ENCODE assay signal across 8 mouse cellular contexts in the genomic region with DNA sequence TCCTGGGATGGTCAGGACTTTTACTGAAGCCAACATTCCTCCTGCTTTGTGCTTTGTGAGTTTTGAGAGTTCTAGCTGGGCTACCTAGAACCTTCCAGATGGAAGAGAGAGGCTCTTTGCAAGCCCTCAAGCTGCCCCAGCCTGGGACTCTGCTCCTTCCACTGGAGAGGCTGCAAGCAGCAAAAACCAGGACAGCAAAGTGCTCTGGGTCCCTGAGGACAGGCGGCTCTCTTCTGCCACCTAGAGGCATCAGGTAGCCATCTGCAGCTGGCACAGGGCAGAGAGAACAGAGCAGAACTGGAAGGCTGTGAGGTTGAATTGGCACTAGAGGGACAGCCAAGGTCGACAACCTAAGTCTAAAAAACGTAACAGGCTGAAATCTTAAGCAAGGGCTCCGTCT. TPM values are rescaled to one million over a fixed set of nuclear protein-coding genes. Genes with fewer than 3 reads are reported as not detected.
A peak's percentile ranks its signal among the peaks of the same experiment; 100 is the strongest.
DNase-seq lines count a peak whose midpoint lies in the region; ATAC-seq and TF ChIP-seq lines count a peak whose summit lies in the region.

No protein-coding gene starts in this region.

- peak; percentile 75 for DNase-seq in forebrain, postnatal 0 days
- DNase-seq in adrenal gland, adult 18-20 months (ENCODE audit: low spot score in 2 of 2) = peak; percentile 54 to 59
- peak; percentile 58 to 68 for DNase-seq in heart, postnatal 36 days
- peak; percentile 74 to 75 for DNase-seq in left cerebral cortex, adult 18-20 months (ENCODE audit: low spot score in 2 of 2)
- peak; percentile 42 to 67 for DNase-seq in spleen, postnatal 14 days (ENCODE audit: low spot score in 2 of 2)

- no peak overlapping the region for H3K9ac ChIP-seq in forebrain, postnatal 0 days
- H3K9ac ChIP-seq in forebrain, embryonic 12.5 days = no peak overlapping the region

- no peaks in the 10 kb centered on the region for H3K4me1 ChIP-seq in forebrain, postnatal 0 days (ENCODE audit: insufficient read depth)
- no peaks in the 10 kb centered on the region for H3K4me1 ChIP-seq in forebrain, embryonic 12.5 days
- H3K4me1 ChIP-seq in cortical plate, adult 2 months (ENCODE audit: control insufficient read depth, insufficient read depth, low read length) = no peaks in the 10 kb centered on the region

- peak; percentile 89 for TF ChIP-seq CTCF in forebrain, postnatal 0 days (IDR thresholded peaks at IDR 0.05; ENCODE audit: low read depth)
- peak; percentile 89 for TF ChIP-seq CTCF in cortical plate, adult 2 months (IDR thresholded peaks at IDR 0.05; ENCODE audit: extremely low read depth, insufficient read depth, low read length)

- no peak overlapping the region for H3K27ac ChIP-seq in forebrain, postnatal 0 days (ENCODE audit: low read depth, low read length)
- no peak overlapping the region for H3K27ac ChIP-seq in forebrain, embryonic 12.5 days
- no peak overlapping the region for H3K27ac ChIP-seq in cortical plate, adult 2 months (ENCODE audit: insufficient read depth, low read length)

- no peak overlapping the region for H3K4me2 ChIP-seq in forebrain, postnatal 0 days (ENCODE audit: low read depth)
- no peak overlapping the region for H3K4me2 ChIP-seq in forebrain, embryonic 12.5 days

- H3K9me3 ChIP-seq in forebrain, postnatal 0 days (ENCODE audit: low read length) = no peaks in the 10 kb centered on the region
- no peaks in the 10 kb centered on the region for H3K9me3 ChIP-seq in forebrain, embryonic 12.5 days

- intact Hi-C loops in heart, postnatal 36 days (cut with DNase I) = loop anchor here (1.0 to 5.0 kb wide), 3 partner anchors 49 to 176 kb away; no protein-coding TSS in a partner anchor

- H3K4me3 ChIP-seq in forebrain, postnatal 0 days (ENCODE audit: low read depth, low read length) = no peak overlapping the region
- H3K4me3 ChIP-seq in forebrain, embryonic 12.5 days (replicated peaks) = no peak overlapping the region
- no peak overlapping the region for H3K4me3 ChIP-seq in cortical plate, adult 2 months (ENCODE audit: insufficient read depth, low read length)

- TF ChIP-seq POLR2A in cortical plate, adult 2 months (IDR thresholded peaks at IDR 0.05; ENCODE audit: extremely low read depth, insufficient read depth, low read length) = no peak

- no peaks in the 10 kb centered on the region for H3K27me3 ChIP-seq in forebrain, postnatal 0 days (ENCODE audit: insufficient read depth, low read length)
- no peaks in the 10 kb centered on the region; the same call in 1 of the 2 replicates for H3K27me3 ChIP-seq in forebrain, embryonic 12.5 days

- WGBS in forebrain, postnatal 0 days = 20% methylated on average over 4 of the region's 4 CpGs
- WGBS in forebrain, embryonic 12.5 days = 26% methylated on average over 4 of the region's 4 CpGs

- peak; percentile 54; the same call in 1 of the 2 replicates for ATAC-seq in forebrain, postnatal 0 days
- no peak for ATAC-seq in forebrain, embryonic 12.5 days (ENCODE audit: low FRiP score)
- peak; percentile 89 for ATAC-seq in megakaryocyte-erythroid progenitor cell, adult 5-6 weeks (replicated peaks; ENCODE audit: low FRiP score, low TSS enrichment, poor library complexity, severe bottlenecking)

- no peaks in the 10 kb centered on the region for H3K36me3 ChIP-seq in forebrain, postnatal 0 days (ENCODE audit: insufficient read depth)
- H3K36me3 ChIP-seq in forebrain, embryonic 12.5 days (replicated peaks) = no peaks in the 10 kb centered on the region

RNA-seq across cellular contexts. Expression of gene Tmprss3, which starts 11.4 kb away (rescaled TPM):
- total RNA-seq in forebrain, postnatal 0 days (2014; rRNA removed) = not detected in 2 replicates
- polyA plus RNA-seq in forebrain, postnatal 0 days (2015; fragmentation: Nextera tagmentation; extraction: Ambion mirVana) = not detected in 2 replicates
- not detected in 2 replicates for polyA plus RNA-seq in forebrain, embryonic 12.5 days (2016; fragmentation: Nextera tagmentation; extraction: Ambion mirVana)
- total RNA-seq in adrenal gland, adult 18-20 months (2021) = not detected
- polyA plus RNA-seq in cortical plate, adult 2 months (2012; rRNA removed) = 0.06 and 0.10 TPM in 2 replicates
- total RNA-seq in heart, postnatal 36 days (2021) = not detected
- under 1 TPM in 1 of 2 experiments, not detected in 1; 0.12 TPM for total RNA-seq in left cerebral cortex, adult 18-20 months (2021)
- 0.35 and 2.6 TPM in 2 replicates for total RNA-seq in megakaryocyte-erythroid progenitor cell, adult 5-6 weeks (2014; fragmentation: Nextera tagmentation)
- 0.42 TPM in 1 of 2 replicates, not detected in the other for total RNA-seq in megakaryocyte-erythroid progenitor cell, adult 5-6 weeks (2017)

RNA-seq across cellular contexts. Expression of gene Ubash3a, which starts 20.3 kb away (rescaled TPM):
- 0.14 and 0.54 TPM in 2 replicates for total RNA-seq in forebrain, postnatal 0 days (2014; rRNA removed)
- not detected in 2 replicates for polyA plus RNA-seq in forebrain, postnatal 0 days (2015; fragmentation: Nextera tagmentation; extraction: Ambion mirVana)
- polyA plus RNA-seq in forebrain, embryonic 12.5 days (2016; fragmentation: Nextera tagmentation; extraction: Ambion mirVana) = 0.10 and 0.29 TPM in 2 replicates
- total RNA-seq in adrenal gland, adult 18-20 months (2021) = under 1 TPM in 1 of 2 experiments, not detected in 1; 0.32 TPM
- 0.11 TPM in 1 of 2 replicates, not detected in the other for polyA plus RNA-seq in cortical plate, adult 2 months (2012; rRNA removed)
- not detected for total RNA-seq in heart, postnatal 36 days (2021)
- not detected for total RNA-seq in left cerebral cortex, adult 18-20 months (2021)
- total RNA-seq in megakaryocyte-erythroid progenitor cell, adult 5-6 weeks (2014; fragmentation: Nextera tagmentation) = 42.5 and 53.9 TPM in 2 replicates
- 34.0 and 45.9 TPM in 2 replicates for total RNA-seq in megakaryocyte-erythroid progenitor cell, adult 5-6 weeks (2017)

RNA-seq across cellular contexts. Expression of gene Tff1, which starts 22.3 kb away (rescaled TPM):
- total RNA-seq in forebrain, postnatal 0 days (2014; rRNA removed) = not detected in 2 replicates
- polyA plus RNA-seq in forebrain, postnatal 0 days (2015; fragmentation: Nextera tagmentation; extraction: Ambion mirVana) = not detected in 2 replicates
- polyA plus RNA-seq in forebrain, embryonic 12.5 days (2016; fragmentation: Nextera tagmentation; extraction: Ambion mirVana) = not detected in 2 replicates
- not detected for total RNA-seq in adrenal gland, adult 18-20 months (2021)
- not detected in 2 replicates for polyA plus RNA-seq in cortical plate, adult 2 months (2012; rRNA removed)
- total RNA-seq in heart, postnatal 36 days (2021) = not detected
- not detected for total RNA-seq in left cerebral cortex, adult 18-20 months (2021)
- total RNA-seq in megakaryocyte-erythroid progenitor cell, adult 5-6 weeks (2014; fragmentation: Nextera tagmentation) = not detected in 2 replicates
- total RNA-seq in megakaryocyte-erythroid progenitor cell, adult 5-6 weeks (2017) = not detected in 2 replicates

RNA-seq across cellular contexts. Expression of gene Tff2, which starts 43.3 kb away (rescaled TPM):
- total RNA-seq in forebrain, postnatal 0 days (2014; rRNA removed) = not detected in 2 replicates
- polyA plus RNA-seq in forebrain, postnatal 0 days (2015; fragmentation: Nextera tagmentation; extraction: Ambion mirVana) = not detected in 2 replicates
- polyA plus RNA-seq in forebrain, embryonic 12.5 days (2016; fragmentation: Nextera tagmentation; extraction: Ambion mirVana) = not detected in 2 replicates
- not detected for total RNA-seq in adrenal gland, adult 18-20 months (2021)
- not detected in 2 replicates for polyA plus RNA-seq in cortical plate, adult 2 months (2012; rRNA removed)
- not detected for total RNA-seq in heart, postnatal 36 days (2021)
- not detected for total RNA-seq in left cerebral cortex, adult 18-20 months (2021)
- total RNA-seq in megakaryocyte-erythroid progenitor cell, adult 5-6 weeks (2014; fragmentation: Nextera tagmentation) = not detected in 2 replicates
- total RNA-seq in megakaryocyte-erythroid progenitor cell, adult 5-6 weeks (2017) = not detected in 2 replicates

RNA-seq across cellular contexts. Expression of gene Tff3, which starts 57.9 kb away (rescaled TPM):
- total RNA-seq in forebrain, postnatal 0 days (2014; rRNA removed) = not detected in 2 replicates
- 0.35 TPM in 1 of 2 replicates, not detected in the other for polyA plus RNA-seq in forebrain, postnatal 0 days (2015; fragmentation: Nextera tagmentation; extraction: Ambion mirVana)
- polyA plus RNA-seq in forebrain, embryonic 12.5 days (2016; fragmentation: Nextera tagmentation; extraction: Ambion mirVana) = 0.88 TPM in 1 of 2 replicates, not detected in the other
- not detected for total RNA-seq in adrenal gland, adult 18-20 months (2021)
- not detected in 2 replicates for polyA plus RNA-seq in cortical plate, adult 2 months (2012; rRNA removed)
- not detected for total RNA-seq in heart, postnatal 36 days (2021)
- not detected for total RNA-seq in left cerebral cortex, adult 18-20 months (2021)
- total RNA-seq in megakaryocyte-erythroid progenitor cell, adult 5-6 weeks (2014; fragmentation: Nextera tagmentation) = not detected in 2 replicates
- total RNA-seq in megakaryocyte-erythroid progenitor cell, adult 5-6 weeks (2017) = not detected in 2 replicates

Comparison
In these comparisons a context has a peak if more than half of its experiments do, and no peak if none do; other contexts are left out.
1. RNA of gene Ubash3a, which starts 20.3 kb away (total RNA-seq): 34.0 to 53.9 TPM in megakaryocyte-erythroid progenitor cell, adult 5-6 weeks; 0.32 TPM in adrenal gland, adult 18-20 months, 0.14 to 0.54 TPM in forebrain, postnatal 0 days, not detected in heart, postnatal 36 days and not detected in left cerebral cortex, adult 18-20 months; every median in the first group is over 10 times any median in the second.
2. Peak in every context shown above with its lines, with median percentiles within 50 percentile points of each other: DNase-seq.